Mouse (Mus musculus) CH12.LX (cell line): ENCODE measurements at regions not wholly inside any gene's neighbourhood (a gene's known extent, or its start where the extent isn't known, plus 50 kb on each side); places are given as distances from the start of the nearest gene placed in this dataset.

Experiments used
- DNase-seq: peaks from one replicate; pipeline ENCODE4 v3.0.0-alpha.2; 2013; ENCODE audit errors: extremely low read depth
- H3K27ac ChIP-seq: 2 replicates; pipeline ENCODE4 v1.5.1; 2012; ENCODE audit warnings: low read depth, mild to moderate bottlenecking, control low read depth, moderate library complexity; ENCODE audit not compliant: insufficient read depth
- H3K27me3 ChIP-seq: replicated peaks from 2 replicates; pipeline ENCODE3; 2012; ENCODE audit warnings: inconsistent platforms
- H3K36me3 ChIP-seq, 2 experiments: replicated peaks in 1 of 2; 2 replicates each; pipeline versions ENCODE3 to v1.6.1; 2012; ENCODE audit warnings: inconsistent platforms in 1 of 2, low read length in 1 of 2, mild to moderate bottlenecking in 1 of 2, mixed read lengths in 1 of 2, moderate library complexity in 1 of 2; ENCODE audit not compliant: control insufficient read depth in 1 of 2, insufficient read depth in 1 of 2
- H3K4me1 ChIP-seq, 2 experiments: 2 replicates each; pipeline ENCODE4 v1.6.1; 2012; ENCODE audit warnings: inconsistent platforms in 1 of 2, moderate library complexity in 1 of 2; ENCODE audit not compliant: insufficient read depth in 2 of 2, control insufficient read depth in 1 of 2
- H3K4me2 ChIP-seq: 2 replicates; pipeline ENCODE4 v1.6.1; 2012; ENCODE audit warnings: low read depth, mild to moderate bottlenecking, control low read depth; ENCODE audit not compliant: poor library complexity, insufficient read depth, severe bottlenecking
- H3K4me3 ChIP-seq, 3 experiments: fragments of 150-350 bp in 1 of 3; sonication (generic) in 1 of 3; replicated peaks in 1 of 3; 2 replicates each; pipeline versions ENCODE3 to v1.5.1; 2011 to 2012; ENCODE audit warnings: low read depth in 2 of 3, low read length in 2 of 3, mild to moderate bottlenecking in 2 of 3, moderate library complexity in 2 of 3, control low read depth in 1 of 3, improper control_type of control experiment in 1 of 3, inconsistent platforms in 1 of 3, mixed read lengths in 1 of 3; ENCODE audit not compliant: poor library complexity in 1 of 3
- H3K79me2 ChIP-seq: replicated peaks from 2 replicates; pipeline ENCODE4 v1.6.1; 2012; ENCODE audit warnings: mild to moderate bottlenecking, moderate library complexity; ENCODE audit not compliant: control insufficient read depth, poor library complexity, insufficient read depth, severe bottlenecking; ENCODE audit errors: extremely low read depth
- H3K9ac ChIP-seq: 2 replicates; pipeline ENCODE4 v1.6.1; 2012; ENCODE audit warnings: low read depth, mild to moderate bottlenecking, control low read depth, moderate library complexity; ENCODE audit not compliant: insufficient read depth
- H3K9me3 ChIP-seq: replicated peaks from 2 replicates; pipeline ENCODE3; 2012; ENCODE audit warnings: low read length, inconsistent platforms, mixed read lengths
- CTCF ChIP-seq, 2 experiments: IDR thresholded peaks in 1 of 2; conservative IDR thresholded peaks in 1 of 2; 2 replicates each; pipeline ENCODE4 v1.5.1; 2011 to 2012; ENCODE audit warnings: low read depth in 2 of 2, low read length in 2 of 2, improper control_type of control experiment in 1 of 2, inconsistent platforms in 1 of 2, mild to moderate bottlenecking in 1 of 2, moderate library complexity in 1 of 2
- E2F4 ChIP-seq: IDR thresholded peaks from 2 replicates; pipeline ENCODE4 v1.6.1; 2011; ENCODE audit warnings: low read depth, low read length, improper control_type of control experiment; ENCODE audit not compliant: insufficient replicate concordance
- EP300 ChIP-seq: IDR thresholded peaks from 2 replicates; pipeline ENCODE4 v1.6.1; 2011; ENCODE audit warnings: low read length, improper control_type of control experiment
- HCFC1 ChIP-seq: IDR thresholded peaks from 2 replicates; pipeline ENCODE4 v1.6.1; 2012; ENCODE audit warnings: low read depth, mild to moderate bottlenecking, inconsistent platforms, low read length, improper control_type of control experiment
- JUN ChIP-seq: IDR thresholded peaks from 2 replicates; pipeline ENCODE4 v1.6.1; 2011; ENCODE audit warnings: low read depth, mild to moderate bottlenecking, low read length, improper control_type of control experiment, moderate library complexity; ENCODE audit not compliant: insufficient read depth
- JUND ChIP-seq: conservative IDR thresholded peaks from 2 replicates; pipeline ENCODE4 v1.6.1; 2011; ENCODE audit warnings: low read depth, low read length, improper control_type of control experiment
- KAT2A ChIP-seq: IDR thresholded peaks from 2 replicates; pipeline ENCODE4 v1.6.1; 2012; ENCODE audit warnings: low read length, improper control_type of control experiment, inconsistent platforms; ENCODE audit not compliant: insufficient replicate concordance
- MAX ChIP-seq: IDR thresholded peaks from 2 replicates; pipeline ENCODE4 v1.6.1; 2011; ENCODE audit warnings: low read length, improper control_type of control experiment
- MEF2A ChIP-seq: IDR thresholded peaks from 2 replicates; pipeline ENCODE4 v1.6.1; 2014; ENCODE audit warnings: low read depth, mild to moderate bottlenecking, inconsistent platforms, low read length, improper control_type of control experiment, borderline replicate concordance
- MXI1 ChIP-seq: IDR thresholded peaks from 2 replicates; pipeline ENCODE4 v1.6.1; 2011; ENCODE audit warnings: mild to moderate bottlenecking, low read depth, low read length, improper control_type of control experiment
- MYC ChIP-seq: IDR thresholded peaks from 2 replicates; pipeline ENCODE4 v1.6.1; 2011; ENCODE audit warnings: low read depth, mild to moderate bottlenecking, improper control_type of control experiment, low read length
- NELFE ChIP-seq: IDR thresholded peaks from 2 replicates; pipeline ENCODE4 v1.6.1; 2011; ENCODE audit warnings: low read depth, low read length, improper control_type of control experiment
- POLR2AphosphoS2 ChIP-seq: IDR thresholded peaks from 2 replicates; pipeline ENCODE4 v1.6.1; 2011; ENCODE audit warnings: low read depth, low read length, improper control_type of control experiment
- RCOR1 ChIP-seq: conservative IDR thresholded peaks from 2 replicates; pipeline ENCODE4 v1.6.1; 2012; ENCODE audit warnings: low read depth, mild to moderate bottlenecking, inconsistent platforms, low read length, improper control_type of control experiment
- SIN3A ChIP-seq: IDR thresholded peaks from 2 replicates; pipeline ENCODE4 v1.6.1; 2012; ENCODE audit warnings: low read length, improper control_type of control experiment, inconsistent platforms
- TBP ChIP-seq: conservative IDR thresholded peaks from 2 replicates; pipeline ENCODE4 v1.6.1; 2011; ENCODE audit warnings: low read depth, low read length, improper control_type of control experiment
- UBTF ChIP-seq: IDR thresholded peaks from 2 replicates; pipeline ENCODE4 v1.6.1; 2012; ENCODE audit warnings: low read depth, mild to moderate bottlenecking, inconsistent platforms, low read length, improper control_type of control experiment, moderate library complexity
- USF2 ChIP-seq: conservative IDR thresholded peaks from 2 replicates; pipeline ENCODE4 v1.6.1; 2011; ENCODE audit warnings: low read depth, low read length, improper control_type of control experiment
- ZC3H11A ChIP-seq: IDR thresholded peaks from 2 replicates; pipeline ENCODE4 v1.6.1; 2012; ENCODE audit warnings: low read depth, mild to moderate bottlenecking, inconsistent platforms, low read length, improper control_type of control experiment
- ZMIZ1 ChIP-seq: IDR thresholded peaks from 2 replicates; pipeline ENCODE4 v1.6.1; 2012; ENCODE audit warnings: low read depth, mild to moderate bottlenecking, inconsistent platforms, low read length, improper control_type of control experiment
- ZNF384 ChIP-seq: IDR thresholded peaks from 2 replicates; pipeline ENCODE4 v1.6.1; 2012; ENCODE audit warnings: low read depth, low read length, improper control_type of control experiment, inconsistent platforms
- dilution Hi-C: fragments of 300-500 bp; cut with MboI; formaldehyde crosslinking; loops from 2 replicates; pipeline ENCODE4 v1.14.3; 2020; ENCODE audit warnings: low sequenced_read_pairs; ENCODE audit not compliant: extremely low pct_unique_long_range_greater_than_20kb, extremely low pct_ligation_motif_present
- in situ Hi-C: fragments of 300-500 bp; cut with MboI; formaldehyde crosslinking; loops from 3 replicates; pipeline ENCODE4 v1.14.3; 2019; ENCODE audit warnings: low sequenced_read_pairs, low pct_ligation_motif_present, low pct_unique_long_range_greater_than_20kb, mixed read lengths

DNA sequence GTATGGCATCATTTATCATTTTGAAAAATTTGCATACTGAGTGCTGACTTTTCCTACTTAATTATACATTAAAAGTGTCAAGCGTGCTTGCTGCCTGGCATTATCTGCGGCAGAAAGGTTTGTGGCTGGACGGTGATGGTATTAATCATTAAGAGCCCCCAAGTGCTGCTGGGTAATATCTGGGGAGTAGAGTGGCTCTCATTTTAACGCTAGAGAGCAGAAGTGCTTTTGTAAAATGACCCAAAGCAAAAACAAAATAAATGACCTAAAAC, 368.3 kb upstream of the Arrdc3 start:
- no peaks in the 10 kb centered on the region for H3K36me3 ChIP-seq
- H3K4me2 ChIP-seq = no peak overlapping the region
- dilution Hi-C loops (no loop called here), in situ Hi-C loops (no loop called here)
- H3K9ac ChIP-seq = no peak overlapping the region
- no peak for DNase-seq
- H3K27ac ChIP-seq = no peak overlapping the region
- no peaks in the 10 kb centered on the region for H3K79me2 ChIP-seq
- no peak for TF ChIP-seq JUND
- no peak for TF ChIP-seq UBTF
- no peak for TF ChIP-seq USF2
- no peak for TF ChIP-seq SIN3A
- TF ChIP-seq NELFE = no peak
- TF ChIP-seq RCOR1 = no peak
- TF ChIP-seq HCFC1 = no peak
- TF ChIP-seq ZMIZ1 = no peak
- TF ChIP-seq EP300 = no peak
- no peak for TF ChIP-seq KAT2A
- no peak for TF ChIP-seq MAX
- no peaks in the 10 kb centered on the region for H3K4me1 ChIP-seq
- H3K27me3 ChIP-seq = no peaks in the 10 kb centered on the region
- no peak overlapping the region for H3K4me3 ChIP-seq
- no peaks in the 10 kb centered on the region for H3K9me3 ChIP-seq

DNA sequence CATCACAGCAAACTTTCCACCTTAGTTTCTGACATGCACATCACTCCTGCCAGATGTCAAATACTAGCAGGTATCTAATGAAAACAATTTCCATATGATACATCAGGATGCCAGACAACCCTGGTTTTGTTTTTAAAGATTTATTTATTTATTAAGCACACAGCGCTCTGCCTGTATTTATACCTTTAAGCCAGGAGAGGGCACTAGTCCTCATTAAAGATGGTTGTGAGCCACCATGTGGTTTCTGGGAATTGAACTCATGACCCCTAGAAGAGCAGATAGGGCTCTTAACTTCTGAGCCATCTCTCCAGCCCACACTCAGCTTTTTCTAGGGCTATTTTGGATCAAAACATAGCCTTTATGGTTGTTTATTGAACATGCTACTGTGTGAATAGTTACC, 364.3 kb upstream of the Arrdc3 start:
- no peaks in the 10 kb centered on the region for H3K4me1 ChIP-seq
- dilution Hi-C loops = no loop called here
- no peak for TF ChIP-seq JUND
- TF ChIP-seq SIN3A = no peak
- TF ChIP-seq CTCF (conservative IDR thresholded peaks at IDR 0.05 in 1 of 2, IDR thresholded peaks at IDR 0.05 in 1 of 2; ENCODE audit: low read depth in 2 of 2, low read length in 2 of 2) = peak in 1 of 2 experiments; percentile 51; a peak in 3 of 4 replicates
- TF ChIP-seq, all 38 proteins: peak for 1
- H3K79me2 ChIP-seq = no peaks in the 10 kb centered on the region
- H3K9ac ChIP-seq = no peak overlapping the region
- H3K27ac ChIP-seq = no peak overlapping the region
- peak; percentile 19 for DNase-seq
- H3K4me2 ChIP-seq = no peak overlapping the region
- in situ Hi-C loops = no loop called here
- H3K27me3 ChIP-seq = no peaks in the 10 kb centered on the region
- H3K36me3 ChIP-seq = no peaks in the 10 kb centered on the region
- no peak overlapping the region for H3K4me3 ChIP-seq
- H3K9me3 ChIP-seq = no peaks in the 10 kb centered on the region

DNA sequence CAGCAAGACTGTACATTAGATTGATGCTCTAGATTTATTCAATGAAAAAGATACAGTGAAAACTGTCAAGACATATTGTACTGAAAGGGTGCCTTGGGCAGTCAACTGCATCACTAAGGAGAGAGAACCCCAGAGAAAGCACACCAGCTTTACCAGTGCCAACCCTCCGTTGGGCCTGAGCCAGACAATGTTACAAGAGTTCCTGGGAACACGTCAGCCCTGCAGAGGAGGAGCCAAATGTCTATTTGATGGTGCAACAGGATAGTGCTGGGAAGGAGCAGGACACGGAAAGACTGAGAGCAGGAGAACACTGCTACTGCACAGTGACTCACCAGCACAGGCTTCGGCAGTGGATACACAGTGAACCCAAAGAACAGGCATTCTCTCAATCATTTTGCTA, 363.4 kb upstream of the Arrdc3 start:
- Histone ChIP-seq H3K4me3 (no peak overlapping the region), H3K4me2 (no peak overlapping the region), H3K36me3 (no peaks in the 10 kb centered on the region), H3K9me3 (no peaks in the 10 kb centered on the region), H3K27ac (no peak overlapping the region), H3K27me3 (no peaks in the 10 kb centered on the region), H3K9ac (no peak overlapping the region), H3K79me2 (no peaks in the 10 kb centered on the region), H3K4me1 (no peaks in the 10 kb centered on the region)
- in situ Hi-C loops (no loop called here), dilution Hi-C loops (no loop called here)
- no peak for DNase-seq
- TF ChIP-seq ZNF384 = no peak
- no peak for TF ChIP-seq MEF2A
- no peak for TF ChIP-seq CTCF (conservative IDR thresholded peaks at IDR 0.05 in 1 of 2, IDR thresholded peaks at IDR 0.05 in 1 of 2; ENCODE audit: low read depth in 2 of 2, low read length in 2 of 2)
- TF ChIP-seq UBTF = no peak
- TF ChIP-seq JUN = no peak
- TF ChIP-seq JUND = no peak
- no peak for TF ChIP-seq MXI1
- TF ChIP-seq MYC = no peak
- TF ChIP-seq USF2 = no peak
- no peak for TF ChIP-seq E2F4
- no peak for TF ChIP-seq ZC3H11A
- no peak for TF ChIP-seq TBP
- TF ChIP-seq NELFE = no peak
- no peak for TF ChIP-seq POLR2AphosphoS2
- TF ChIP-seq KAT2A = no peak
